Mouse (Mus musculus): Measurements from ENCODE around the gene Syngr3.
A peak's percentile ranks its signal among the peaks of the same experiment; 100 is the strongest.
"Not testable (repeated sequence)": the region's sequence is repeated elsewhere in the genome, so short reads cannot be mapped to it uniquely, and the experiment has no call there.

Gene Syngr3

DNA sequence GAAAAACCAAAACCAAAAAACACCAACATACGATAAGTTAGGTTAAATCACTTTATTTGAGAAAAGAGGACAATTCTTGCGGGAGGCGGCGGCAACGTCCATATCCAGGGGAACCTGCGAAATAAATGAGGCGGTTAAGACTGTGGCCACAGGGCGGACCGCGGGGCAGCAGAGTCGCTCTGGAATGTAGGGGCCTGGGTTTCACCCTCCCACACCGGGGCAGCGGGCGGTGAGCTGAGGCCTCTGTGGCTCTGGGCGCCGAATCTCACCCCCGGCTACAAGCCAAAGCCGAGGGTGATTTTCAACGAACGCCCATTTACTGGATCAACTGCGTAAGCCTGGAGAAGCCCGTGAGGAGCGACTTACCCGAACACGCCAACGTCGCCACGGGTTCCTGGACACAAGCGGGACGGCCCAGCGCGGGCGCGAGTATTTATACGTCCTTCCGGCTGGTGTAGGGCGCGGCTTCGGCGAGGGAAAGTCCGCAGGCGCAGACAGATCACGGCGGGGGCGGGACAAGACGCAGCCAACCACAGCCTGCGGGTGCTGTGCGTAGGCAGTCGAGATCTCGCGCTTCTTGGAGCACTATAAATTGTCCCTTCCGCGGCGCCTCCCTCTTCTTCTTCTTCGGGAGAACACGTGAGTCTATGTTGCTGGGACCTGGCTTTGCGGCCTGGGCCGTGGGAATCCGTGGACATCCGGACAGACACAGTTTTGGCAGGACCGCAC lies 29.9 kb upstream of the Syngr3 start:
- peak; percentile 98 for DNase-seq (ENCODE audit: extremely low spot score)

DNA sequence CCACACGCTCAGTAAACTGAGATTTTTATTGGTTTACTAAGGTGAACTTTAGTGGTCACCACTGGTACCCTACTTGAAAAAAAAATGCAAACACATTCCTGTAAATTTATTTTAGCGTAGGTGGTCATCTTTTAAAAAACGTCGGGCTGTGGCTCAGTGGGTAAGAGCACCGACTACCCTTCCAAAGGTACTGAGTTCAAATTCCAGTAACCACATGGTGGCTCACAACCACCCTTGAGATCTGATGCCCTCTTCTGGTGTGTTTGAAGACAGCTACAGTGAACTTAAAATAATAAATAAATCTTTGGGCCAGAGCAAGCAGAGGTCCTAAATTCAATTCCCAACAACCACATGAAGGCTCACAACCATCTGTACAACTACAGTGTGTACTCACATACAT lies 29.2 kb upstream of the Syngr3 start:
- not testable (repeated sequence) for DNase-seq (ENCODE audit: extremely low spot score)

DNA sequence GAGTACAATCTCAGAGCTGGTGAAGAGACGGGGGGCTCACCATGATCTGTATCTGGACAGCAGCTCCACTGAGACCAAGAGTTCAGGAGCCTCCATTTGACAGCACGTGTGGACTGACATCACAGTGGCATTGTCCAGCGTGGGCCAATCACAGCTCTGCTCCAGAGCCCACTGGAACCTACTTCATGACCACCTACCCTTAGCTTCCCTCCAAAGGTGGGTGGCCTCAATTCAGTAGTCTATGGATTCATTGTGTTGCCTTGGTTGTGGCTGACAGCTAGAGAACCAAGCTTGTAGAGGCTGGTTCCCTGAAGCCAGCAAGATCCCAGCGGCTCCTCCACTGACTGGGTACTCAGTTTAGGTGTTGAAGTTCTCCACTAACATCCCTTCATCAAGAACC lies 28.2 kb upstream of the Syngr3 start, which contains the start of the genes Rnf151 and Rps2:
Rnf151 (minus strand) TSS at position 121 of the 400 bp plus-strand sequence.
Rps2 (plus strand) TSS at position 174 of the 400 bp plus-strand sequence.
- no peak for DNase-seq (ENCODE audit: extremely low spot score)

DNA sequence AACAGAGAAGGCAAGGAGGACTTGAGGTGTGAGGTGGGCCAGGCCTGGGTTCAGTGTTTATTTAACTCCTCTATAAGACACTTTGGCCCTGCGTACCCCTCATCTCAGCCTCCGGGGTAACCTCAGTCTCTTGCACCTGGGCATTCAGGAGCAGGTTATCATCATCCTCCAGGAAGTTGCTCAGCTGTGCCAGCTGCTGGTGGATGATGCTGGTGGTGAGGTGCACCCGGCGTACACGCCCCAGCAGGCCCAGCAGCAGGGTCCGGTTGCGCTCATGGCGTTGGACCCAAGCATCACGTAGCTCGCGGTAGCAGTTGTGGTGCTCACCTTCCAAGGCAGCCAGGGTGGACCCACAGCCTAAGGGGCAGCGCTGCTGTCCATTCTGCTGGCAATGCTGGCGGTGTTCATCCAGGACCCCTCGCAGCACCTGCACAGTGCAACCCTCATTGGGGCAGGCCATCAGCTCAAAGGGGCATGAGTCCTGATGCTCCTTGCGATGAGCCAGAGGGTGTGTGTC lies 26.5 kb upstream of the Syngr3 start:
- DNase-seq (ENCODE audit: extremely low spot score), result no peak

DNA sequence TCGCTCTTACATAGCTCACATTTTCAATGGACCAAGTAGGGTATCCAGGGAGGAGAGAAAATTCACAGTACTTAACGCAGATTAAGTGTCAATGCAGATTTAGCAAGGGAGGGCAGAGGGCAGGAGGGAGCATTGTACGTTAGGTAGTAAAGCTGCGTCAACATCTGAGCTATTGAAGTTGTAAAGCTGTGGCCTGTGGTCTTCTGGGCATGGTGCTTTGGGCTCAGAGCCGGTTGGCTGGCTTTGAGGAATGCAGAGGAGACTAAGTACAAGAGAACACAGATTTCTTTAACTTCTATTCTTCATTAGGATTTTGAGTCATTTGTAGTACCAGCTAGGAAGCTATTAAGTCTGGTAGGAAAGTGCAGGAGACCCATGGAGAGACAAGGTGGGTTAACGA lies 25.8 kb upstream of the Syngr3 start:
- no peak for DNase-seq (ENCODE audit: extremely low spot score)

DNA sequence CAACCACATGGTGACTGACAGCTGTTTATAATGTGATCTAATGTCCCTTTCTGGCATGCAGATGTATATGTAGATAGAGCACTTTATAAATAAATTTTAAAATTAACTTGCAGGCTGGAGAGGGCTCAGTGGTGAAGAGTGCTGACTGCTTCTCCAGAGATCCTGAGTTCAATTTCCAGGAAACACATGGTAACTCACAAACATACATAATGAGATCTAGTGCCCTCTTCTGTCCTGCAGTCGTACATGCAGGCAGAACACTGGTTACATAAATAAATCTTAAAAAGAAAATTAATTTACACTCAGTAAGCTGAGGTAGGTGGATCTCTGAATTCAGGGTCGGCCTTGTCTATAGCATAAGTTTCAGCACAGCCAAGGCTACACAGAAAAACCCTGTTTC lies 18.9 kb upstream of the Syngr3 start:
- no peak for DNase-seq (ENCODE audit: extremely low spot score)

DNA sequence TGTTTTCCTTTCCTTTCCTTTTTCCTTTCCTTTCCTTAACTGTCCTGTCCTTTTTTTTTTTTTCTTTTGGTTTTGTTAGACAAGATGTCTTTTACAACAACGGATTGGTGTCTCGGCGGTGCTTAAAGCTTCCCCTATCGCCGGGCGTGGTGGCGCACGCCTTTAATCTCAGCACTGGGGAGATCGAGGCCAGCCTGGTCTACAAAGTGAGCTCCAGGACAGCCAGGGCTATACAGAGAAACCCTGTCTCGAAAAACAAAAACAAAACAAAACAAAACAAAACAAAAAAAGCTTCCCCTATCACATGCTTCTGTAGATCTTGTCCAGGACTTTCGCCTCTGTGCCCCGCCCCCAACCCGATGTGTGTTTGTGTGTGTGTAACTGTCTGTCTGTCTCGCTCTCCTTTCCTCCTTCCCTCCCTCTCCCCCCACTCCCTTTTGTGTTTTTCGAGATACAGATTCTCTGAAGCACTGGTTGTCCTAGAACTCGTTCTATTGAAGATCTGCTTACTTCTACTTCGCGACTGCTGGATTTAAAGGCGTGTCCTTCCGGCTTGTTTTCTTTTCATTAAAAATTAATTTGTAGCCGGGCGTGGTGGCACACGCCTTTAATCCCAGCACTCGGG lies 18.2 kb upstream of the Syngr3 start:
- DNase-seq (ENCODE audit: extremely low spot score), result no peak

DNA sequence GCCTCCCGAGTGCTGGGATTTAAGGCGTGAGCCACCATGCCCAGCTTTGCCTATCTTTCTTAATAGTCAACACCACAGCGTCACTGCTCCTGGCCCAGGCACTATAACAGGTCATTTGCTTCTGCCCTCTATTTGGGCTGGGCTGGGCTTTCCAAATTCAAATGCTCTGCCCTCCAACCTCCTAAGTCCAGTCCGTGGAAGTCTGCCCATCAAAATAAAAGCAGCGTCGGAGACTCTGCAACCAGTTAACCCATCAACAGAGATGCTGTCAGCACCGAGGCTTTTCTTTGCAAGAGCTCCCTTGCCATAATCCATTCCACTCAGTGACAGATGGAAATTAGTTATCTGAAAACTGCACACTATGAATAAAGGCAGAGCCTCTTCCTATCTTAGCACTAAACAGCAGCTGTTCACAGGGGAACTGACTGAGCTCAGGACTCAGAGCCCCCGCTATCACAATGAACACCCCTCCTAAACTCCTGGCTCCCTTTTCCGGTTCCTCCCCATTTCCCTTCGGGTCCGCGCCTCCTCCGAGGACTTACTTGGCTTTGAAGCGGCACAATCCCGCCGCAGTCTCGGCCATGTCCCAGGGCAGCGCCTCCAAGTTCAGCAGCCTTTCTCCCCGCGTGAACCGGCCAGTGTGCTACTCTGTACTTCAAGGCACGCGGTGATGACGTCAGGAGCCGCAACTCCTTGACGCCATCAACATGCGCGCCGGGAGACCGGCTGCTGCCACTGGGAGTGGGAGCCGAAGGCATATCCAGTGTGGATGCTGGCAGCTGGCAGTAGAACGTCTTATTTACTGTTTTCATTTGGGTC lies 17.4 kb upstream of the Syngr3 start, which contains the start of gene Tbl3:
Tbl3 (minus strand) TSS at position 679 of the 819 bp plus-strand sequence.
- DNase-seq (ENCODE audit: extremely low spot score), result peak; percentile 95

DNA sequence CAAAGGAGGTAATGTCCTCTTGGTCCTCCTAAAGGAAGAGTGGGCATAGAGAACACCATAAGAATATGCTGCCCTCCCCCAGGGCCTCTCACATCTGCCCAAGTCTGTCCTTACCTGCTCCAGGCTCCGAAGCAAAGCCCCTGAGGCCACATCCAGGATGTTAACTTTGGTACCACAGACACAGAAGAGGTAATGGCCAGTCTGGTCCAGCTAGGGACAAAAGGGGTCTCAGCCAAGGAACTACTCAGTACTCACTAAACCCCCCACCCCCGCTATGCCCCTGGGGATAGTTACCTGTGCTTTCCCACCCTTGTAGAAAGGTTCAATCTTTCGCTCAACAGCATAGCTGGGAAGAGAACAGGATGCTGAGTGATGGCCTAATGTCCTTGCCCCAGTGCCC lies 16.1 kb upstream of the Syngr3 start:
- DNase-seq (ENCODE audit: extremely low spot score), result no peak

DNA sequence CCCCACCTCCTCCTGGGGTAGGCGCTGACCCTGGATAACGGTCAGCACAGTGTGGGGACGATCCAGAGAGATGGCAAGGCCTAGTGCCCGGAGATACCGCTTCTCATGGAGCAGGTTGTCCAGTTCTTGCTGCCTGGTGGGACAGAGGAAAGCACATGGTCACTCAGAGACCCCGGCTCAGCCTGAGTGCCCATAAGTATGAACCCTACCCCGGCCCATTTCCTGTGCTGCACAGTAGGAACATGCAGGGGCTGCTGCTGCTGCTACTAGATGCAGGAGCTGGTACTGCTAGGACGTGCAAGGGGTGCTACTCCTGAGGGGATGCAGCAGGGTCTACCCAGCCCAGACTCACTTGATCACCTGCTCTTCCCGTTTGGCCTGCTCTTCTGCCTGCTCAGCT lies 11.5 kb upstream of the Syngr3 start:
- no peak for DNase-seq (ENCODE audit: extremely low spot score)

DNA sequence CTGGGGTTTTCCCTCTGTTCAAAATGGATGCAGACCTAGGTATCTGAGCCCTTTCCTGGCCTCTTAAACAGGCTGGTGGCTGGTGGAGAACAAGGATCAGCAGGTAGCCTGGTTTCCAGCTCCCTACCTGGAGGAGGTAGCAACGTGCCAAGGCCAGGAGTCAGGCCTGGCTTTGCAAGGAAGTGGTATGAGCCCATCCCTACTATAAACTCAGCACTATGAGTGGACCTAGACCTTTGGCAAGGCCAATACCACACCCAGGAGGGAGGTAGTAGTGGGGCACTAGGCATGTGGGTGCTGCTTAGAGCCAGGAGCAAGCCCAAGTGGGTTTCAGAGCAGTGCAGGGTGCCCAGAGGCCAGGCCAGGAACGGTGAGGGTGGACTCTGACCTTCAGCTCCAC lies 9.7 kb upstream of the Syngr3 start:
- no peak for DNase-seq (ENCODE audit: extremely low spot score)

DNA sequence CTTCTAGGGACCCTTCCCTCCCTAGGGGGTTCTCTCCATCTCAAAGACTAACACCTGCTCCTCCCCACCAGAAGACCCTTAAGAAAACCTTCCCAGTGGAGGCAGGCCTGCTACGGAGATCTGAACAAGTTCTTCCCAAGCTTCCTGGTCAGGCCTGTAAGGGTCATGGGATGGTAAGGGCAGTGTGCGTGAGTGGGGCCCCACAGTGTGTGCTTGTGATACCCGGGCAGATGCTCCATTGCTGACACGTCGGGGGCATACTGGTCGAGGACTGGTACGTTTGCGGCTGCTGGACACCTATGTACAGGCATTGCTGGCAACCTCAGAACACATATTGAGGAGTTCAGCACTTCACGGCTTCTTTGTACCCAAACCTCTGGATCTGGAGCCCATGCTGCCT lies 9.0 kb upstream of the Syngr3 start:
- DNase-seq (ENCODE audit: extremely low spot score), result no peak

DNA sequence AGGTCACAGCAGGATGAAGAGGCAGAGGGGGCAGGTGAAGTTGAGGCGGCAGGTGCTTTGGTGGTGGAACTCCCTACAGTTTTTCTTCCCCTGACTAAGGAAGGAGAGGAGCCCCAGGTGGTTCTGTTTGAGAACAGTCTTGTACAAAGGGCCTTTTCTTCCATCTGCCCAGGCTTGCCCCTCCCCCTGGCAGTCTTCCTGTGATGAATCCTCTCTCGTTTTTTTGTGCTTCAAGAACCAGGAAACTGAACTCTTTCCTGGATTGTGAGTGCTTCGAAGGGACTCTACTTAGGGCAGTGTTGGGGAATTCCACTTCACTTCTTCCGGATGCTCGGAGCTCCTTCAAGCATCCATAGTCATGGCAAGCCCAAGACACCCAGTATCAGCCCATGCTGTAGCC lies 8.2 kb upstream of the Syngr3 start:
- no peak for DNase-seq (ENCODE audit: extremely low spot score)

DNA sequence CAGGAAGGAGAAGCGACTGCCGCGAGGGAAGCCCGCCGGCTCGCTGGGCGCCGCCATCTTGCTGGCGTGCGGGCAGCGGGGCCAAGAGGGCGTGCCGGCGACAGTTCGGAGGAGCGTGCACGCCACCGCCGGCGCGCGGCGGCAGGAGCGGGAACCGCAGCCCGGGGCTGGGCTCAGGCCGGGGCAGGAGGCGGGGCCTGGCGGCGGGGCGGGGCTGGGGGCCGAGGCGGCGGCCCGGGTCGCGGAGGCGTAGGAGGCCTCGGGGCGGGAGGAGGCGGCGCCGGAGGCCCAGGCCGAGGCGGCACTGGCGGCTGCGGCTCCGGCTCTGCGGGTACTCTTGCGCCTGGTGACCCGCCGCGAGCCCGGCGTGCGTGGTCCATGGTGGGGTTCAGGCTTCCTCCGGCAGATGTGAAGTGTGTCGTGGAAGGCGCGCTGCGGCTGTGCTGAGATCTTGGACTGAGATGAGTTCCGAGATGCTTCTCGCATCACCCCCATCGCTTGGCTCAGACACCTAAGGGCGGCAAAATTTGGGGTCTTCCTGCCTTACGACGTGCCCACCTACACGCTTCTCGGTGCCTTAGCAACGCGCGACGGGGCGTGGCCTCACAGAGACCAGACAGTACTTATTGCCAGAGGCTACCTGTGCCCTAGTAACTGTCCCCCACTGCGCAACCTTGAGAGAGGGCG lies 6.4 kb upstream of the Syngr3 start, which contains the start of the genes Gfer and Noxo1:
Gfer (minus strand) TSS at position 146 of the 687 bp plus-strand sequence.
Noxo1 (plus strand) TSS at position 224 of the 687 bp plus-strand sequence.
- peak; percentile 89 for DNase-seq (ENCODE audit: extremely low spot score)

DNA sequence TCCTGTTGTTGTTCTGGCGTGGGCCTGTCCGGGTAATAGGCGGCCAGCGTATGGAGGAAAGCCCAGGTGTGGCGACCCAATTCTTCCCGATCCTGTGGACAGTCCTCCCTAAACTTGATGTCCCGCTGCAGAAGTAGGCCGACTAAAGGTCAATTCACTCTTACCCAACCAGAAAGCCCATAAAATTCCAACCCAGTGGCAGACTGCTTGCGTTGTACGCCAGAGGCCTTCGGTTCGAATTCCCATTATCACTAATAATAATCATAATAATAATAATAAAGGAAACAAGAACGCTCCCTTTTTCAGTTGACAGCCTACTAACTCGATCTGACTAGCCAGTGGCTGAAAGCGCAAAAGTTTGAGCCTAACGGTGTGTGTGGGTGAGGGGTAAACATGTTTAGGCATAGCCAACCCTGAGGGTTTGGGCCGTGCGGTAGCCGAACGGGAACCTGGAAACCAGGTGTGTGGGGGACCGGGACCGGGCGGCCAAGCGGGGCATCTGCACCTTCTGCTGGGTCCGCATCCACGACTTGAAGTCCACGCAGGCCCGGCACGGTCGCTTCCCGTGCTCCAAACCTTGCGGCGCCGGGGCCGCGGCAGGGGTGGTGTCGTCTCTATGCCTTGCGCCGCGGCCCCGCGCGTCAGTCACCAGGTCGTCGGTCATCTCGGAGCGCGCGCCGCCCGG lies 5.7 kb upstream of the Syngr3 start:
- no peak for DNase-seq (ENCODE audit: extremely low spot score)

DNA sequence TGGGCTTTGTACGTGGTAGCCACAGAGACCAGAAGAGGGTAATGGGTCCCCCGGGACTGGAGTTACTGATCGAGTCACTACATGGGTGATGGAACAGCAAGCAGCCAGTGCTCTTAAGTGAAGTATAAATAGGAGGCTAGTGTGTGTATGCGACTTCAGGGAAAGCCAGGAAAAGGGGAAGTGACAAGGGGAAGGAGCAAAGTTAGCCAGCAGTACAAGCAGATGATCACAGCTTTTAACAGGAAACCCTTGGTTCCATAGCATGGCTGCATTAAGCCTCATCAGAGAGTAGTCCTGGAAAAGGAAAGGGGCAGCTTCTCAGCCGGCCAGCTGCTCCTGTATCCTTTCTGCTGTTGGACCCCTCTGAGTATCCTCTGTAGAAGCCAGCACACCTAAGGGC lies 2.6 kb upstream of the Syngr3 start:
- no peak for DNase-seq (ENCODE audit: extremely low spot score)

DNA sequence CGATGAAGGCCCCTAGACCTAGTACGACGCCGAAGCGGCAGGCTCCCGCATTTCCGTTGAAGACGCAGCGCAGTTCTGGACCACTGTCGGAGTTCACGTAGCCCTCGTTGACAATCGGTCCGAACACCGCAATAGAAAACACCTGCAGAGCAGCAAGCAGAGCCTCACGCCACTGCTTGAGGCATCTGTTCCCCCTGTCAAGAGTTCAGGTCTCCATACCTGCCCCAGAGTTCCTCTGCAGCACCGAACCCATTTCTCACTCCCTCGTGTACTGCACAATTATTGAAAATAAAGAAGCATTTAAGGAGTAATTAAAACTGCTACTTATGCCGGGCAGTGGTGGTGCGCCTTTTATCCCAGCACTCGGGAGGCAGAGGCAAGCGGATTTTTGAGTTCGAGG lies 2.2 kb downstream of the Syngr3 start:
- DNase-seq (ENCODE audit: extremely low spot score), result no peak

DNA sequence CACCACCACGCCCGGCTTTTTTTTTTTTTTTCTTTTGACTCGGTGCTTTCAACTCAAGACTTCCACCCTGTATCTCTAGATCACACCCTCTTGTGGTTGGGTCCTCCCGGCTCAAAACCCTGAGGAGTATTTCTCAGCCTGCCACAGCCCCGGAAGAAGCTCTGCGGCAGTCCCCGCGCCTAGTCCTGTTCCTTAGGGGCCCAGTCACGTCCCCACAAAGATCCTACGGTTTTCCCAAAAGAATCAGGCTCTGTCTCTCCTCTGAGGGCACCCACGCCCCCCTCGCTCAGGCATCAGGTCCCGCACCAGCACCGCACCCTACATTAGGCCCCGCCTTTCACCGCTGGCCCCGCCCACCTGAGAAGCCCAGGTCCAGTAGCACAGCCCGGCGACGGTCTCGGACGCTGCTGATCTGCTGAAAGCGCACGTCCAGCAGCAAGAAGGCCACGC lies 2.6 kb downstream of the Syngr3 start:
- peak; percentile 55 for DNase-seq (ENCODE audit: extremely low spot score)

DNA sequence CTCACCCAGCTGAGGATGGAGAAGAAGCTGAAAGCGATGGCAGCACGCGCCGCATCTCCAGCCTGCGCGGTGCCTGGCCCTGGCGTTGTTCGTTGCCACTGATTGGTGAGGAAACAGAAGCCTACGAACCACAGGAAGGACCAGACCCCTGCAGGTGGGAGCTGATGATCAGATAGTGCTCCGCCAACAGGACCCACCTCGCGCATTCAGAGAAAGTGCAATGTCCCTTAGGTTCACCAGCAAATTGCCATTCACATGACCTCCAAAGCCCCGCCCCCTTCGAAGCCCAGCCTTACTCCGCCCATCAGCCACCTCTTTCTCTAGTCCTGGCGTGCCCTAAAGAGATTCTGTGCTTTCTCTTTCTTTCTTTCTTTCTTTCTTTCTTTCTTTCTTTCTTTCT lies 3.2 kb downstream of the Syngr3 start:
- peak; percentile 45 for DNase-seq (ENCODE audit: extremely low spot score)

DNA sequence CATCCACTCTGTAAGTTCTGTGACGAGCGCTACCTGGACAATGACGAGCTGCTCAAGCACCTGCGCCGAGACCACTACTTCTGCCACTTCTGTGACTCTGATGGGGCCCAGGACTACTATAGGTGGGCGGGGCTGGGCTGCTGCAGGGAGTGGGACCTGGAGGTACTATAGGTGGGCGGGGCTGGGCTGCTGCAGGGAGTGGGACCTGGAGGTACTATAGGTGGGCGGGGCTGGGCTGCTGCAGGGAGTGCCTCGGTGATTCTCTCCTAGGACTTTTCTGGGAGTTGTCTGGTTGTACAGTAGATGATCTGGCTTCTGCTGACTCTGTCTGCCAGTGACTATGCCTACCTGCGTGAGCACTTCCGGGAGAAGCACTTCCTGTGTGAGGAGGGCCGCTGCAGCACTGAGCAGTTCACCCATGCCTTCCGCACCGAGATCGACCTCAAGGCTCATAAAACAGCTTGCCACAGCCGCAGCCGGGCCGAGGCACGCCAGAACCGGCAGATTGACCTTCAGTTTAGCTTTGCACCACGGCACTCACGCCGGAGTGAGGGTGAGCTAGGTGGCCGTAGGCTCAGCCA lies 12.2 kb downstream of the Syngr3 start:
- no peak for DNase-seq (ENCODE audit: extremely low spot score)
